In genomic region chr4:105244931-105245330, GRCm38 (mm10) we compare ENCODE assay signal across 10 mouse cellular contexts.
DNase-seq lines count a peak whose midpoint lies in the region; ATAC-seq lines count a peak whose summit lies in the region.
"Had no signal": no experiment of that assay in that cellular context is flagged by ENCODE, and none has a peak within 500 bp of the region (broad histone marks: within the 10 kb centered on the region; RNA-seq: fewer than 3 reads in every experiment).

No protein-coding gene starts in this region.

- H3K27ac ChIP-seq in kidney, embryonic 16.5 days (ENCODE audit: low read length) = no peak overlapping the region
- H3K27ac ChIP-seq in forebrain, embryonic 10.5 days = peak overlapping the region; percentile 88
- H3K27ac ChIP-seq in hindbrain, embryonic 16.5 days (ENCODE audit: low read depth, low read length) = no peak overlapping the region
- H3K27ac ChIP-seq in neural tube, embryonic 12.5 days = no peak overlapping the region
- H3K27ac ChIP-seq: macrophage had no signal

- H3K4me3 ChIP-seq in kidney, embryonic 16.5 days (ENCODE audit: low read length) = no peak overlapping the region
- H3K4me3 ChIP-seq in forebrain, embryonic 10.5 days = peak overlapping the region; percentile 40; the same call in 1 of the 2 replicates
- no peak overlapping the region for H3K4me3 ChIP-seq in hindbrain, embryonic 16.5 days (ENCODE audit: low read length)
- H3K4me3 ChIP-seq in neural tube, embryonic 12.5 days = no peak overlapping the region

- DNase-seq in kidney, postnatal 25 days = no peak
- no peak for DNase-seq in forebrain, embryonic 10.5 days (ENCODE audit: extremely low spot score, low spot score)
- DNase-seq in thymus, adult 18-20 months = no peak
- no peak for DNase-seq in spleen, postnatal 10 days (ENCODE audit: low spot score in 2 of 2)
- no peak for DNase-seq in left cerebral cortex, adult 18-20 months (ENCODE audit: low spot score in 2 of 2)
- DNase-seq: thymus, postnatal 14 days had no signal

- 73% methylated on average over 10 of the region's 10 CpGs for WGBS in kidney, embryonic 16.5 days
- WGBS in forebrain, embryonic 10.5 days = 72% methylated on average over 10 of the region's 10 CpGs
- WGBS in hindbrain, embryonic 16.5 days = 79% methylated on average over 10 of the region's 10 CpGs
- 75% methylated on average over 10 of the region's 10 CpGs for WGBS in neural tube, embryonic 12.5 days

- H3K27me3 ChIP-seq in kidney, embryonic 16.5 days (ENCODE audit: insufficient read depth, low read length) = peaks cover 7% of the 10 kb centered on the region; the same call in 1 of the 2 replicates
- peaks cover 19% of the 10 kb centered on the region for H3K27me3 ChIP-seq in forebrain, embryonic 10.5 days (ENCODE audit: poor library complexity, severe bottlenecking)
- no peaks in the 10 kb centered on the region for H3K27me3 ChIP-seq in hindbrain, embryonic 16.5 days (replicated peaks; ENCODE audit: control insufficient read depth, insufficient read depth, low read length)
- H3K27me3 ChIP-seq in neural tube, embryonic 12.5 days (replicated peaks) = no peaks in the 10 kb centered on the region

- H3K36me3 ChIP-seq in kidney, embryonic 16.5 days (ENCODE audit: insufficient read depth, low read length) = no peaks in the 10 kb centered on the region
- H3K36me3 ChIP-seq in forebrain, embryonic 10.5 days (replicated peaks) = no peaks in the 10 kb centered on the region
- no peaks in the 10 kb centered on the region for H3K36me3 ChIP-seq in hindbrain, embryonic 16.5 days (ENCODE audit: control insufficient read depth, insufficient read depth, low read length)
- no peaks in the 10 kb centered on the region for H3K36me3 ChIP-seq in neural tube, embryonic 12.5 days

- H3K9ac ChIP-seq in kidney, embryonic 16.5 days (replicated peaks; ENCODE audit: low read length) = peak overlapping the region; percentile 73
- no peak overlapping the region for H3K9ac ChIP-seq in hindbrain, embryonic 16.5 days (ENCODE audit: low read depth, low read length)
- no peak overlapping the region for H3K9ac ChIP-seq in neural tube, embryonic 12.5 days

- H3K4me1 ChIP-seq in kidney, embryonic 16.5 days (ENCODE audit: insufficient read depth, low read length) = peaks cover 9% of the 10 kb centered on the region
- H3K4me1 ChIP-seq in forebrain, embryonic 10.5 days = peaks cover 35% of the 10 kb centered on the region
- H3K4me1 ChIP-seq in hindbrain, embryonic 16.5 days (ENCODE audit: control insufficient read depth, insufficient read depth, low read depth, low read length) = peaks cover 12% of the 10 kb centered on the region
- H3K4me1 ChIP-seq in neural tube, embryonic 12.5 days = peaks cover 9% of the 10 kb centered on the region; the same call in 1 of the 2 replicates

- ATAC-seq in kidney, embryonic 16.5 days (ENCODE audit: low FRiP score, low TSS enrichment) = no peak
- no peak for ATAC-seq in hindbrain, embryonic 16.5 days
- no peak; the same call in 1 of the 2 replicates for ATAC-seq in neural tube, embryonic 12.5 days (ENCODE audit: low FRiP score, low read depth)

- peak overlapping the region; percentile 65 for H3K4me2 ChIP-seq in kidney, embryonic 16.5 days (replicated peaks; ENCODE audit: low read depth, low read length)
- H3K4me2 ChIP-seq in hindbrain, embryonic 16.5 days (ENCODE audit: low read length) = peak overlapping the region; percentile 59; the same call in 1 of the 2 replicates
- H3K4me2 ChIP-seq in neural tube, embryonic 12.5 days (replicated peaks) = peak overlapping the region; percentile 56

- H3K9me3 ChIP-seq in kidney, embryonic 16.5 days (ENCODE audit: low read length) = no peaks in the 10 kb centered on the region
- H3K9me3 ChIP-seq in forebrain, embryonic 10.5 days = no peaks in the 10 kb centered on the region
- H3K9me3 ChIP-seq in hindbrain, embryonic 16.5 days (ENCODE audit: control insufficient read depth, low read length) = no peaks in the 10 kb centered on the region
- no peaks in the 10 kb centered on the region for H3K9me3 ChIP-seq in neural tube, embryonic 12.5 days
